Mouse (Mus musculus): ENCODE results near the gene Nop56. TPM values are rescaled to one million over a fixed set of nuclear protein-coding genes. Genes with fewer than 3 reads are reported as not detected.
A peak's percentile ranks its signal among the peaks of the same experiment; 100 is the strongest.

Gene Nop56
- 100 to 1,000 TPM; 112 to 113 TPM for total RNA-seq (2021)

DNA sequence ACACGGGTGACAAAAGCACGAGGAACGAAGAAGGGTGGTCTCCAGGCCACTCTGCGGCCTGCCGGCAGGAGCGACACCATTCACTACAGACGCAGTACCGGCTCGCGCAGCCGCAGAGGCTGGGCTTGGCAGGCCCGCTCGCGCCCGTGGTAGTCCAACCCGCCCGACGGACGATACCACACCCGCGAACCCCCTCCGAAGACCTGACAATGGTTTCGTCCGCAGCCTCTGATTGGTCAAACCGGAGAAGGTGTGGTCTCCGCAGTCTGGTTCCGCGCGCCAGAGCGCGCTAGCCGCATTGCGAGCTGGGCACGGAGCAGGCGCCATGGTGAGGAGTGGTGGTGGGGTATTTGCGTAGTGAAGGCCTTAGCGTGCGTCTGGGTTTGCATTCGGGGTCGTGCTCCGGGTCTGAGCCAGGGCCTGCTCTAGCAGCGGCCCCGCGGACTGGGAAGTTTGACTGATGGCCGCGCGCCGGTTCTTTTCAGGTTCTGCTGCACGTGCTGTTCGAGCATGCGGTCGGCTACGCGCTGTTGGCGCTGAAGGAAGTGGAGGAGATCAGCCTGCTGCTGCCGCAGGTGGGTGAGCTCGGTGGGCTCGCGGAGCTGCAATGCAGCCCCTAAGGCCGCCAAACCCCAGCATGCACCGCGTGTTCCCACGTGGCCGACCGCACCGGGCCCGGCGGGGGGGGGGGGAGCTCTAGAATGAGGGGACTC is at the start of gene Nop56:
Nop56 (plus strand) TSS at position 282 of the 713 bp plus-strand sequence.
- intact Hi-C loops (cut with DNase I): loop anchor here (2.0 kb wide), 1 partner anchor 96 kb away; the partner anchor contains the start of gene Snrpb

DNA sequence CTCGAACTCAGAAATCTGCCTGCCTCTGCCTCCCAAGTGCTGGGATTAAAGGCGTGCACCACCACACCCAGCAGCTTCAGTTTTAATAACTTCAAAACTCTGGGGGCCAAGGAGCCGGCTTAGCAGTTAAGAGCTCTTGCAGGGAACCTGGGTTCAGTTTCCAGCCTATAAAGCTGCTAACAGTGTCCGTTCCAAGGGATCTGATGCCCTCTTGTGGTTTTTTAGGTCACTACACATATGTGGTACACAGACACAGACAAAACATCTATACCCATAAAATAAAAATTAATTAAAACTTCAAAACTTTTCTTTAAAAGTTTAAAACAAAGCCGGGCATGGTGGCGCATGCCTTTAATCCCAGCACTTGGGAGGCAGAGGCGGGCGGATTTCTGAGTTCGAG is 27.3 kb upstream of the Nop56 start:
- DNase-seq (ENCODE audit: low spot score in 2 of 2): peak; percentile 45 to 56
- intact Hi-C loops (cut with DNase I): loop anchor here (5.0 kb wide), 2 partner anchors 70 to 175 kb away; partner anchors contain the start of gene Snrpb

More for the DNA sequence above, at the start of gene Nop56:
- peak; percentile 100 for DNase-seq (ENCODE audit: low spot score in 2 of 2)

DNA sequence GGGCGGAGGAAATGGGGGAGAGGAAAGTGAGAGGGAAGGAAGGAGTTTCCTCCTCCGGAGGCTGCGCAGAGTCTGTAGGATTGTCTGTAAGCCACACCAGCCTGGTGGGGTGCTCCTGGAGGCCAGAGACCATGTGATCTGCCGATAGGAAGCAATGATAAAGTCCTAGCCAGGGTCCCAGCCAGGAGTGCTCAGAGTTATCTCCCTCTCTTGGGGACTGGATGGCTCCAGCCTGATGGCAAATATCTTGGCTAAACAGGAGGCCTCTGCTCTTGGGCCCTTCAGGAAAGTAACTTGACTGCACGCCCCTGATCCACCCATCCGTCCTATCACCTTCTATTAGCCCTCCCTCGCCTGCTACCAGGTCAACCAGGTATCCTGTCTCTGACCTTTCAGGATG is 26.0 kb upstream of the Nop56 start:
- no peak for DNase-seq (ENCODE audit: low spot score in 2 of 2)
- intact Hi-C loops (cut with DNase I): loop anchor here (5.0 kb wide), 2 partner anchors 71 to 176 kb away; partner anchors contain the start of gene Snrpb

DNA sequence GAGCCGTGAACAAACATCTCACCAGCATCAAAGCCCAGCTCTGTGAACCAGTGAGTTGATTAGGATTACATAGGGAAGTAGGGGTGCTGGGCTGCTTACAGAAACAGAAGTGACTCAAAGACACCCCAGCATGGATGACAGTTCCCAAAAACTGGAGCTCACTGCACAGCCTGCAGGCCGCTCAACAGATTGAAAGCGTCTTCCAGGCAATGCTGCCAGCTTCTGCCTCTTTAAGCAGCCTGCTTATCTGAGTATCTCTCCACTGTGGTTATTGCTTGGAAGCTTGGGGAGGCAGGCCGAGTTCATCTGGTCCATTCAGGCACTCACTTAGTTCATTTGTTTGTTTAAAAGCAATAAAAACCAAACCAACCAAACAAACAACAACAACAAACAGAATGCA is 17.5 kb upstream of the Nop56 start:
- DNase-seq (ENCODE audit: low spot score in 2 of 2): no peak
- intact Hi-C loops (cut with DNase I): no loop called here

DNA sequence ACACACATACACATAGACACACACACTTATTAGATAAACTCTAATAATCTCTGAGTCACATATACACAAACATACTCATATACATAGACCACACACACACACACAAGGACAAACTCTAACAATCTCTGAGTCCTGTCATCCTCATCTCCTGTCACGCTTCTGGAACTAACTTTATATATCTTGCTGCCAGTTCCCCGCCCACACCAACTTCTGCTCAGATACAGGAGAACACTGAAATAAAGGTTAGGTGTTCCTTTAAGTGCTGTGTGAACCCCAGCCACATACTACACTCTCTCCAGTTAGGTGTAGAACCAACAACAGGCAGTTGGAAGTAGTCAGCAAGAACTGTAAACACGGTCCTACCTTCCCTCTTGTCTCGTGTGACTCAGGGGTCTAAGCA is 13.4 kb upstream of the Nop56 start:
- peak in 1 of 2 experiments; percentile 52 for DNase-seq (ENCODE audit: low spot score in 2 of 2)
- intact Hi-C loops (cut with DNase I): no loop called here

DNA sequence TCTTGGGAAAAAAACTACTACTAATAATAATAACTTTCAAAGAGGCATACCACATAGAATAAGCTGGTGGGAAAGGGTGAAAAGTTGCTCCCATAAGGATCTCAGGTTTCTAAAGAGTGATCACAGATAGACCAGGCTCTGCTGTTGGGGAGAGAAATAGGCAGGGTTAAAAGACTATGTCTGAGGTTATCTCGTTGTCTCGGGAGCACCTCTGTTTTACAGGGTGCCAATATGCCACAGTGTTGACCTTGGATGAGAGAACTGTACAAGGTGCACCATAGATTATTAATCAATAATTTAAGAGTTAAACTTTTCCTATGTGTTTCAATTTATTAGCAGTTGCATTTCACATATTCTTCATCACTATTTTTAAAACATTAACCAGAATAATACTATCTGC is 12.3 kb upstream of the Nop56 start:
- intact Hi-C loops (cut with DNase I): no loop called here
- DNase-seq (ENCODE audit: low spot score in 2 of 2): no peak

DNA sequence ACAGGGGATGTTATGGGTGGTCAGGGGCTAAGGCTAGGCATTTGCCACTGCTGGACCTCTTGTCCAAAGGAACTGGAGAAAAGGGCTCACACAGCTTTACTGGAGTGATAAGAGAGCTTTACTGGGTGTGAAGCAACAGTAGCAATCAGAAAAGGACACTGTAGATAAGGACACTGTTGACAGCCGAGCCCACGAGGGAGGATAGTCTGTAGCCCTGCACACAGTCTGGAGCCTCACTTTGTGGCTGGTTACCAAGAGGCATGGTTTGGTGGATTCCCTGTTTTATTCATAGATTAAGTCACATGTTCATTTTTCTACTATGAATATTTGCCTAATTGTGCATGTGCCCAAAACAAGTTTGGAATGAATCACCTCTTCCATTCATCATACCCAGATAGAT is 11.8 kb upstream of the Nop56 start:
- intact Hi-C loops (cut with DNase I): no loop called here
- DNase-seq (ENCODE audit: low spot score in 2 of 2): no peak

DNA sequence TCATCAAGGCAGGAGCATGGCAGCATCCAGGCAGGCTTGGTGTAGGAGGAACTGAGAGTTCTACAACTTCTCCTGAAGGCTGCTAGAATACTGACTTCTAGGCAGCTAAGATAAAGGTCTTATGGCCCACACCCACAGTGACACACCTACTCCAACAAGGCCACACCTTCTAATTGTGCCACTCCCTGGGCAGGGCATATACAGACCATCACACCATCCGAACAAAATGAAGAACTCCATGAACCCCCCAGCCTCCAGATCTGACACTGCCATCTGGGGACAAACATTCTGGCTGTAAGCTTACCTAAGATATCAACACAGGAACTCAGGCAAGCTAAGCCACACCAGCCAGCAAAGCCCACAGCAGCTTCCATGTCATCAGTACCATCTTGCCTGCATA is 8.7 kb upstream of the Nop56 start:
- DNase-seq (ENCODE audit: low spot score in 2 of 2): no peak
- intact Hi-C loops (cut with DNase I): no loop called here

DNA sequence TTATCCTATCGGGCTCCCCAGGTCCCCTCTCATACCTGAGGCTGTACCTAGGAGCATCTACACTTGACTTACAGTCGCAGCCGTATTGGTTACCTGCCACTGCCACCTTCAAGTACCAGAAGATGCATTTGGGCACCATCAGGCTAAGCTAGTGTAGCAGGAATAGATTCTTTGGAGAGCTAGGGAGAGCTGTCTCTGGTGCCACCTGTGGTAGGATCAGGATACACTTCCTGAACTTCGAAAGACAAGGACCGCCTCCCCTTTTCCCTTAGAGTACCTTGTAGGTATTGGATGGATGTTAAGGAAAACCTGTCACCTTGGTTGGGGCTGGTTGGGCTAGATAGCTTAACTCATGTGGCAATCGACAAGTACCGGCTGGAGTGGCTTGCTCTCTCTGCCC is 6.2 kb upstream of the Nop56 start:
- no peak for DNase-seq (ENCODE audit: low spot score in 2 of 2)
- intact Hi-C loops (cut with DNase I): no loop called here

DNA sequence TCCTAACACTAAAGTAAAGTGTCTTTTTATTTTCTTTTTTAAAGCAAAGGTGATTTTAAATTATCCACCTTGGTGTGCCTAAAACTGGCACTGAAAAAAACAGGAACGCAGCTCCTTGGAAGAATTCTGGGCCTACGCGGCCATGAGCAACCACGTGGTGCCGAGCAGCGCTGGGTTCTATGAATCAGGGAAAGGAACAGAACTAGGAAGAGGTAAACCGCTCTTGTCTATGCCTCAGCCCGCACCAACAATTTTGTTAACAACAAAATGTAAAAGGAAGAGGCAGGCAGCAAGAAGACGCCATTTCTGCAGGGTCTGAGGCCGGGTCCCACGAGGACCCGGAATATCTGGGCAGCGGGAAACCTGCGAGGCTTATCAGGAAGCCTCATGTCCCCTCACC is 498 bp upstream of the Nop56 start:
- DNase-seq (ENCODE audit: low spot score in 2 of 2): peak in 1 of 2 experiments; percentile 43
- intact Hi-C loops (cut with DNase I): loop anchor here (2.0 kb wide), 1 partner anchor 95 kb away; the partner anchor contains the start of gene Snrpb

DNA sequence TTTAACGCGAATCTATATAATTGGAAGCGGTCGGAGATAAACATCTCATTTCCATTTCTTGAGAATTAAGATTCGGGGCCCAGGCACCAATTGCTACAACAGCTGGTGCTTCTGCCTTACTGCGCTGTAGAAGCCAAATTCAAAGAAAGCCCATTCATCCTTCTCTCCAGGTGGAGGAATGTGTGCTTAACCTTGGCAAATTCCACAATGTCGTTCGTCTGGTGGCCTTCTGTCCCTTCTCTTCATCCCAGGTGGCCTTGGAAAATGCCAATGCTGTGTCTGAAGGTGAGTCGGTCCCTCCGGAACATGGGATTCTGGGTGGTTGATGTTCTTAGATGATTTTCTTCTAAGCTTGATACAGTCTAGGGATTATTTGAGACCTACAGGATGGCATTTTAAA is 632 bp downstream of the Nop56 start:
- intact Hi-C loops (cut with DNase I): loop anchor here (2.0 kb wide), 1 partner anchor 96 kb away; the partner anchor contains the start of gene Snrpb
- no peak for DNase-seq (ENCODE audit: low spot score in 2 of 2)

DNA sequence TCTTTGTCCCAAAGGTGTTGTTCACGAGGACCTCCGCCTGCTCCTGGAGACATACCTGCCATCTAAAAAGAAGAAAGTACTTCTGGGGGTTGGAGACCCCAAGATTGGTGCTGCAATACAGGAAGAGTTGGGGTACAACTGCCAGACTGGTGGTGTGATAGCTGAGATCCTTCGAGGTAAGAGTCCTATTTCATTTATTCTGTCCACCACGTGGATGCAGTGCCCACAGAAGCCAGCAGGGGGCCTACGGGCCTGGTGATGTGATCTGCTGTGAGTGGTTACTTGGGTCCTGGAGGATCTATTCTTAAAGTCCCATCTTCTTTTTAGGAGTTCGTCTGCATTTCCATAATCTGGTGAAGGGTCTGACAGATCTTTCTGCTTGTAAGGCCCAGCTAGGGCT is 1.4 kb downstream of the Nop56 start:
- no peak for DNase-seq (ENCODE audit: low spot score in 2 of 2)
- intact Hi-C loops (cut with DNase I): loop anchor here (2.0 kb wide), 1 partner anchor 97 kb away; the partner anchor contains the start of gene Snrpb

DNA sequence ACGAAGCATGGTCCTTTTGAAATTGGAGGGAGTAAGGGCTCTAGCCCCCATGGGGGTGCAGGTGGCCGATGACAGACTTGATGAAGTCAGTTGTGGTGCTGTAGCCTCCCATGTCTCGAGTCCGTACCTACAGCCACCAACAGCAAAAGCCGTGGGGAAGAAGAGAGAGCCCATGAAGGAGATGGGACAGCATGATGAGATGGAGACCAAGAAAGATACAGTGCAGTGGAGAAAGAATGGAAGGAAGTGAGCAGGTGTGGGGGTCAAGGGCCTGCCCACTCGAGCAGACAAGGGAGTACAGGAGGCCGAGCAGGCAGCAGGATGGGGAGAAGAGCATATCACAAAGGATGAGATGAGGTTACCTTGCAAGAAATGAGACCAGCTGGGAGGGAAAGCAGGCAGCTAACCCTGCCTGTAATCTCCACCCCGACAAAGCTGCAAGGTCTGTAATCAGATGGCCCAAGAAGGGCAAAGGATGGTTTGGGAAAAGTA is 5.4 kb downstream of the Nop56 start:
- DNase-seq (ENCODE audit: low spot score in 2 of 2): no peak
- intact Hi-C loops (cut with DNase I): no loop called here

DNA sequence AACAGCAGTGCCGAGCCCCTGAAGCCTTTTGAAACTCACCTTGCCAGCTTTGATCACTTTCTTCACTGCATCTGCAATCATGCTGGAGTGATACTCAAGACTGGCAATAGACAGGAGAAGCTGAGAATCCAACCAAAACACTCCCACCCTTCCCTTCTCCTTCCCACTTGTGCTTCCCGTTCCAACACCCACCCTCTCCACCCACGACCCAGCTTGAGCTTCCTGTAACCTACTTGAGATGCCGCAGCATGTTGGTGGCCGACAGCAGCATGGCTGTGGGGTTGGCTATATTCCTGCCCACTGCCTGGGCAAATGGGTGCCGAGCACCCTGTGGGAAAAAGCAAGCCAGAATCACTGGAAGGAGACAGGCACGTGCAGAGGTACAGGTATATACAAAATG is 6.0 kb downstream of the Nop56 start:
- peak in 1 of 2 experiments; percentile 50 for DNase-seq (ENCODE audit: low spot score in 2 of 2)
- intact Hi-C loops (cut with DNase I): no loop called here

DNA sequence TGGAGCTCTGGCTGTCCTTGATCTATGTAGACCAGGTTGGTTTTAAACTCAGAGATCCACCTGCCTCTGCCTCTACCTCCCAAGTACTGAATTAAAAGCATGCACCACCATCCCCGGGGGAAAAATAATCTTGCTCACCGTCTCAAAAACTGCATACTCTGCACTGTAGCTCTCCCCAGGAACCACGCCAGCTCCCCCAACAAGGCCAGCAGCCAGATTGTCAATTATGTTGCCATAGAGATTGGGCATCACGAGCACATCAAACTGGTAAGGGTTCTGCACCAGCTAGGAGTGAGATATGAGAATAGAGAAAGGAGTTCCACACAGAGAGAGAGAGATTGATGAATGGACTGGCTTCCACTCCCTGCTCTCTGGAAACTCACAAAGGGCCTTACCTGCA is 6.6 kb downstream of the Nop56 start:
- intact Hi-C loops (cut with DNase I): no loop called here
- DNase-seq (ENCODE audit: low spot score in 2 of 2): no peak

DNA sequence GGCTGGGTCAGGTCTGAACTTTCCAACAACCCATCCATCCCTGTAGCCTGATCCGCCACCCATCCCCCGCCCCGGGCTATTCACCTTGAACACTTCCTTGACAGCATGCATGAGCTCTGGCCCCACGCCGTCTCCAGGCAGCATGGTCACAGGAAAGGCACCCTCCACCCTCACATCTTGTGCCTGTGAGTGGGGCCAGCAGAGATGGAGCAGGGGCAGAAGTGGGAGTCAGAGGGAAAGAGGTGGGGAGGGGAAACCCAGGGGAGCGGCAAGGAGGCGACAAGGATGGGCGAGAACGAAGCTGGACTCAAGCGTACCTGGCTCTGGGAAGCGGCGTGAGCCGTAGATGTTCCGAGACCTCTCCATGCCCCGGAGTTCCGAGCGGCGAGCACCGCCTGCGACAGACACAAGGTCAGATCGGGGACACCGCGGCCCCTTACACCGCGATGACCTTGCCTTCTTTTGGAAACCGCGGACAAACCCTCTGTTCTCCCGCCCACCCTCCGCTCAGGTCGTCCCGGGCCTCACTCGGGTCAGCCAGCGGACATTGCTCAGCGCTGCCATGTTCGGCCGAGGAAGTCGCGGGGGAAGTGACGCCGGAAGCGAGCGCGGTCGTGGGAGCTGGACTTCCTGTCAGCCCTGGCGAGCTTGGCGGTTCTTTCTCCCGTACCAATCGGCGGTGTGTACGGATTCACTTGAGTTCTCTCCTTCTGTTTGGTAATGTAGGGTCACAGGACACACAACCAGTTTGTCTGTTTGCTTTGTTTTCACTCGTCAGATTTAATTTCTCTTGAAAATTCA is 9.8 kb downstream of the Nop56 start, which contains the start of gene Idh3b:
Idh3b (minus strand) TSS at position 694 of the 801 bp plus-strand sequence.
- intact Hi-C loops (cut with DNase I): no loop called here
- DNase-seq (ENCODE audit: low spot score in 2 of 2): peak; percentile 92 to 95

DNA sequence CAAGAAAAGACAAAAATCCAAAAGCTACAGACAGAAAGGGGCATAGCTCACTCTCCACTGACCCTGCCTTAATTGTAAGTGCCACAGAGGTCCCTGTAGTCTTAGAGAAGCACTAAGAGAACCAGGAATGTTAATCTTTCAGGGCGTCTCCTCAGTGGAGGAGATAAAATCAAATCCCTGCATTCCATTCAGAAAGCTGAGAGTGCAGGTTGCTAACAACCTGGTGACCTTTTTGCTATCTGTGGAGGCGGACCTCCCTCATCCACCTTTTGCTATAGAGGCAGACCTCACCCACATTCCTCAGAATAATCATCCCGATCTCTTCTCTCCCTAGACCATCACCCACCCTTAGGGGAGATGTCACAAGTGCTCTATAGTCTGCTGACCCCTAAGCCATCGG is 14.9 kb downstream of the Nop56 start:
- DNase-seq (ENCODE audit: low spot score in 2 of 2): no peak
- intact Hi-C loops (cut with DNase I): no loop called here

DNA sequence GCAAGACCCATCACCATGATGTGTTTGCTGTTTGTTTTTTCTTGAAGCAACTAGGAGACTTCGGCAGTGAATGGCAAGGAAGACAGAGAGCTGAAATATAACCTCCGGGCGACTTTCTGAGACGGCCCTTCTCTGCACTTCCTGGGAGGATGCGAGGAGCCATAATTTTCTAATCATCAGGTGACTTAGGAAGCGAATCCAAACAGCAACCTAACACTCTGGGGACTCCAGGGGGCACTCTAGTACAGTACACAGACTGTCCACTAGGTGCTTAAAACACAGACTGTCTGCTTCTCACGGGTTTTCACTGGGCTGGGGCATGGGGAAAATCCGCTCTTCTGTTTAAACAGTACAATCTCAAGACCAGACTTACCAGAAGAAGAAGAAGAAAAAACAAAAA is 17.2 kb downstream of the Nop56 start:
- DNase-seq (ENCODE audit: low spot score in 2 of 2): peak; percentile 79 to 87
- intact Hi-C loops (cut with DNase I): loop anchor here (1.0 to 10.0 kb wide), 3 partner anchors 71 to 243 kb away; no protein-coding TSS in a partner anchor

DNA sequence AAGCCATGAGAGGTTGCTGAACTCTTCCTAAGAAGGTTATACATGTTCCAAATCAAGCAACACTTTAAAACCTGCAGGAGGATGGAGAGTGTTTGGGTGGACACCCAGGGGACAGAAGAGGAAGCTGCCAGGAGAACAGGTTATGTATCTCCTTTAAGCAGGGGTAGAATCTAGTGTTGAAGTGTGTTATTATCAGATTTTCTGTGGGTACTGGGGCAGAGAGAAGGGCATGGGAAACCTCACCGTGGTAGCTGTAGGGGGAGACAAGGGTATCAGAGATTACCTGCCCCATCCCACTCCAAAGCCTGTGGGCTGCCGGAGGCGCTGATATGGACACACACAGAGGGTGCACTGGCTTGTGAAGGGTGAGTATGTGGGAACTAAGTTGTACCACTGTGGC is 18.8 kb downstream of the Nop56 start:
- intact Hi-C loops (cut with DNase I): loop anchor here (10.0 kb wide), 1 partner anchor 242 kb away; no protein-coding TSS in a partner anchor
- DNase-seq (ENCODE audit: low spot score in 2 of 2): no peak

DNA sequence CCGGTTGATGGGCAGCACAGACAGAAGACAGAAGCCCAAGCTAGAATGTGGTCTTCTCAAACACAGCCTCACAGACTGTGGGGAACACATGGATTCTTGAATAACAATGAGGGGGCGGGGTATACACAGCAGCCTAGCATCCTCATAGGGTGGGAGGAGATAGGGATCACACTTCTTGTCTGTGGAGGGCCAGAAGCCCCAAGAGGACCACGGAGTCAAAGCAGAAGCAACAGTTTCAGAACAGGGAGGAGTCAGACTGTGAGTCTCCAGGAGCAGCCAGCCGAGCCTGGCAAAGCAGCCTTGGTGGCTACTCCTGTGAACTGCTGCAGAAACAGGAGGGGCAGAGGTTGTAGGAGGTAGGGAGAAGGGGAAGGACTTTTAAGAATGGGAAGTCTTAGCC is 19.3 kb downstream of the Nop56 start:
- no peak for DNase-seq (ENCODE audit: low spot score in 2 of 2)
- intact Hi-C loops (cut with DNase I): loop anchor here (10.0 kb wide), 1 partner anchor 241 kb away; no protein-coding TSS in a partner anchor
